Mouse (Mus musculus) forebrain, embryonic 16.5 days (tissue): ENCODE data around the gene Uqcc2. TPM values are rescaled to one million over a fixed set of nuclear protein-coding genes. Genes with fewer than 3 reads are reported as not detected.

ENCODE experiments used
- ATAC-seq: fragments of 200-750 bp; cut with Nextera tagmentation; 2 replicates; pipeline ENCODE4 v1.8.0; 2017; ENCODE audit warnings: mild to moderate bottlenecking, moderate library complexity
- H3K27ac ChIP-seq: fragments of 300-500 bp; sonication (generic); 2 replicates; pipeline ENCODE4 v1.5.1; 2014; ENCODE audit warnings: low read length, control low read depth
- H3K27me3 ChIP-seq: fragments of 300-500 bp; sonication (generic); replicated peaks from 2 replicates; pipeline ENCODE4 v1.6.1; 2014; ENCODE audit warnings: low read length; ENCODE audit not compliant: control insufficient read depth, insufficient read depth
- H3K36me3 ChIP-seq: fragments of 300-500 bp; sonication (generic); 2 replicates; pipeline ENCODE4 v1.6.1; 2014; ENCODE audit not compliant: control insufficient read depth, insufficient read depth
- H3K4me1 ChIP-seq: fragments of 300-500 bp; sonication (generic); replicated peaks from 2 replicates; pipeline ENCODE4 v1.6.1; 2014; ENCODE audit warnings: low read length; ENCODE audit not compliant: control insufficient read depth, insufficient read depth
- H3K4me2 ChIP-seq: fragments of 300-500 bp; sonication (generic); 2 replicates; pipeline ENCODE4 v1.6.1; 2014; ENCODE audit warnings: mild to moderate bottlenecking, low read length, control low read depth
- H3K4me3 ChIP-seq: fragments of 300-500 bp; sonication (generic); replicated peaks from 2 replicates; pipeline ENCODE4 v1.5.1; 2014; ENCODE audit warnings: mild to moderate bottlenecking, low read length, control low read depth
- H3K9ac ChIP-seq: fragments of 300-500 bp; sonication (generic); replicated peaks from 2 replicates; pipeline ENCODE4 v1.6.1; 2014; ENCODE audit warnings: low read depth, low read length, control low read depth
- H3K9me3 ChIP-seq: fragments of 300-500 bp; sonication (generic); 2 replicates; pipeline ENCODE4 v1.6.1; 2016; ENCODE audit warnings: low read length; ENCODE audit not compliant: control insufficient read depth
- WGBS: fragments of 180-500 bp; shearing (Covaris S2); extraction: QIAGEN DNeasy Blood & Tissue Kit; methylation state at CpG from one replicate; pipeline ENCODE4 v1.1.7; 2014; 5-methylcytosine and 5-hydroxymethylcytosine counted together
- polyA plus RNA-seq: library from polyadenylated mRNA; unstranded; fragments of >200 nt; fragmentation: Nextera tagmentation; extraction: Ambion mirVana; gene quantifications from 2 replicates; pipeline ENCODE4 v1.2.1, GENCODE M21; 2015

Gene Uqcc2
- polyA plus RNA-seq, 1 experiment from 2014 or later: 266 TPM

- no peaks in the 10 kb centered on the region for H3K36me3 ChIP-seq
- no peaks in the 10 kb centered on the region for H3K27me3 ChIP-seq
- H3K4me2 ChIP-seq: no peak overlapping the region
- H3K27ac ChIP-seq: no peak overlapping the region
- H3K9me3 ChIP-seq: no peaks in the 10 kb centered on the region
- 78% methylated on average over 16 of the region's 18 CpGs for WGBS
- no peak overlapping the region for H3K9ac ChIP-seq
- no peak for ATAC-seq
- H3K4me3 ChIP-seq: no peak overlapping the region
- peaks cover 8% of the 10 kb centered on the region; the same call in 1 of the 2 replicates for H3K4me1 ChIP-seq
Measured at GRCm38 (mm10) chr17:27105698-27106470, 27.8 kb downstream of the Uqcc2 start.

GRCm38 (mm10) chr17:27101675-27102074, 32.0 kb downstream of the Uqcc2 start:
- Histone ChIP-seq H3K4me1 (peaks cover 8% of the 10 kb centered on the region; the same call in 1 of the 2 replicates), H3K27ac (no peak overlapping the region), H3K36me3 (no peaks in the 10 kb centered on the region), H3K27me3 (no peaks in the 10 kb centered on the region), H3K4me2 (no peak overlapping the region), H3K4me3 (no peak overlapping the region), H3K9me3 (no peaks in the 10 kb centered on the region), H3K9ac (no peak overlapping the region; the same call in 1 of the 2 replicates)
- ATAC-seq: no peak
- WGBS: 72% methylated on average over 5 of the region's 5 CpGs

GRCm38 (mm10) chr17:27095690-27096089, 38.0 kb downstream of the Uqcc2 start:
- Histone ChIP-seq H3K9ac (no peak overlapping the region), H3K36me3 (no peaks in the 10 kb centered on the region), H3K4me3 (no peak overlapping the region), H3K4me1 (no peaks in the 10 kb centered on the region), H3K9me3 (no peaks in the 10 kb centered on the region), H3K4me2 (no peak overlapping the region), H3K27me3 (no peaks in the 10 kb centered on the region), H3K27ac (no peak overlapping the region)
- no peak for ATAC-seq
- 16% methylated on average over 13 of the region's 13 CpGs for WGBS

GRCm38 (mm10) chr17:27090068-27090467, 43.6 kb downstream of the Uqcc2 start:
- H3K36me3 ChIP-seq: no peaks in the 10 kb centered on the region
- H3K4me2 ChIP-seq: no peak overlapping the region
- peaks cover 2% of the 10 kb centered on the region; the same call in 1 of the 2 replicates for H3K9me3 ChIP-seq
- no peak for ATAC-seq
- no peak overlapping the region for H3K27ac ChIP-seq
- no peaks in the 10 kb centered on the region for H3K27me3 ChIP-seq
- 81% methylated on average over 9 of the region's 9 CpGs for WGBS
- H3K9ac ChIP-seq: no peak overlapping the region
- H3K4me3 ChIP-seq: no peak overlapping the region
- no peaks in the 10 kb centered on the region for H3K4me1 ChIP-seq

GRCm38 (mm10) chr17:27087426-27087825, 46.3 kb downstream of the Uqcc2 start:
- ATAC-seq: no peak
- Histone ChIP-seq H3K27me3 (no peaks in the 10 kb centered on the region), H3K36me3 (no peaks in the 10 kb centered on the region), H3K27ac (no peak overlapping the region), H3K4me3 (no peak overlapping the region), H3K9ac (no peak overlapping the region), H3K4me1 (no peaks in the 10 kb centered on the region), H3K9me3 (peaks cover 2% of the 10 kb centered on the region; the same call in 1 of the 2 replicates), H3K4me2 (no peak overlapping the region)
- WGBS: 32% methylated on average over 12 of the region's 12 CpGs

GRCm38 (mm10) chr17:27085676-27086075, 48.0 kb downstream of the Uqcc2 start:
- H3K27me3 ChIP-seq: no peaks in the 10 kb centered on the region
- H3K4me2 ChIP-seq: no peak overlapping the region
- no peak overlapping the region for H3K9ac ChIP-seq
- H3K27ac ChIP-seq: no peak overlapping the region
- H3K9me3 ChIP-seq: peaks cover 2% of the 10 kb centered on the region; the same call in 1 of the 2 replicates
- WGBS: 34% methylated on average over 2 of the region's 2 CpGs
- H3K36me3 ChIP-seq: no peaks in the 10 kb centered on the region
- H3K4me3 ChIP-seq: no peak overlapping the region
- H3K4me1 ChIP-seq: no peaks in the 10 kb centered on the region
- ATAC-seq: no peak

- 81% methylated on average over 9 of the region's 9 CpGs for WGBS
- no peaks in the 10 kb centered on the region for H3K36me3 ChIP-seq
Measured at GRCm38 (mm10) chr17:27083601-27084000, 50.1 kb downstream of the Uqcc2 start.

GRCm38 (mm10) chr17:27082796-27083195, 50.9 kb downstream of the Uqcc2 start:
- H3K27ac ChIP-seq: no peak overlapping the region
- 88% methylated on average over 7 of the region's 8 CpGs for WGBS
- no peak overlapping the region for H3K9ac ChIP-seq
- H3K27me3 ChIP-seq: no peaks in the 10 kb centered on the region
- peaks cover 2% of the 10 kb centered on the region; the same call in 1 of the 2 replicates for H3K9me3 ChIP-seq
- H3K4me1 ChIP-seq: no peaks in the 10 kb centered on the region
- no peak overlapping the region for H3K4me2 ChIP-seq
- H3K36me3 ChIP-seq: no peaks in the 10 kb centered on the region
- no peak overlapping the region for H3K4me3 ChIP-seq
- no peak for ATAC-seq

More at GRCm38 (mm10) chr17:27083601-27084000, 50.1 kb downstream of the Uqcc2 start:
- Histone ChIP-seq H3K4me2 (no peak overlapping the region), H3K9ac (no peak overlapping the region), H3K27ac (no peak overlapping the region), H3K4me1 (no peaks in the 10 kb centered on the region), H3K4me3 (no peak overlapping the region), H3K27me3 (no peaks in the 10 kb centered on the region), H3K9me3 (peaks cover 2% of the 10 kb centered on the region; the same call in 1 of the 2 replicates)
- no peak for ATAC-seq

GRCm38 (mm10) chr17:27081868-27082267, 51.8 kb downstream of the Uqcc2 start:
- no peak overlapping the region for H3K4me2 ChIP-seq
- no peaks in the 10 kb centered on the region for H3K27me3 ChIP-seq
- WGBS: 85% methylated on average over 5 of the region's 5 CpGs
- H3K9me3 ChIP-seq: peaks cover 2% of the 10 kb centered on the region; the same call in 1 of the 2 replicates
- no peaks in the 10 kb centered on the region for H3K36me3 ChIP-seq
- no peaks in the 10 kb centered on the region for H3K4me1 ChIP-seq
- no peak for ATAC-seq
- H3K27ac ChIP-seq: no peak overlapping the region
- H3K9ac ChIP-seq: no peak overlapping the region
- no peak overlapping the region for H3K4me3 ChIP-seq
